Mouse (Mus musculus): ENCODE data around the gene Osbpl10. TPM values are rescaled to one million over a fixed set of nuclear protein-coding genes. Genes with fewer than 3 reads are reported as not detected.

The Osbpl10 gene
- polyA plus RNA-seq, 1 experiment from 2014 or later = 2.6 TPM

DNA sequence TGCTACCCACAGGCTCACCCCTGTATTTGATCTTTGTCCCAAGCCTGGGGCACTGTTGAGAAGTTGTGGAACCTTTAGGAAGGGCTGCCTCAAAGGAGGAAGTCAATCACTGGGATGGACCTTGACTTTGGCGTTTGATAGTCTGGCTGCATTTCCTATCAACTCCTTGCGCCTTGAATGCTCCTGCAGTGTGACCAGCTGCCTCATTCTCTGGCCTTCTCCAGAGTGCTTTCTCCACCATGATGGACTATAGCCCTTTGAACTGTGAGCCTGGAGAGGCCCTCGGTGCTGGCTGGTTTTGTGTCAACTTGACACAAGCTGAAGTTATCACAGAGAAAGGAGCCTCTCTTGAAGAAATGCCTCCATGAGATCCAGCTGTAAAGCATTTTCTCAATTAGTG lies 33.7 kb upstream of the Osbpl10 start:
- no peak for ATAC-seq (ENCODE audit: low FRiP score, low TSS enrichment)
- H3K4me1 ChIP-seq (ENCODE audit: control insufficient read depth, insufficient read depth, low read length) = peaks cover 6% of the 10 kb centered on the region; the same call in 1 of the 2 replicates
- no peaks in the 10 kb centered on the region for H3K27me3 ChIP-seq (ENCODE audit: control insufficient read depth, insufficient read depth, low read length)
- H3K27ac ChIP-seq (ENCODE audit: low read depth, low read length) = no peak overlapping the region
- no peak overlapping the region for H3K4me3 ChIP-seq (ENCODE audit: low read length)
- WGBS = 91% methylated on average over 3 of the region's 3 CpGs
- H3K9me3 ChIP-seq (ENCODE audit: control insufficient read depth, low read length) = no peaks in the 10 kb centered on the region
- no peak overlapping the region for H3K9ac ChIP-seq (ENCODE audit: low read depth, low read length)
- H3K36me3 ChIP-seq (ENCODE audit: control insufficient read depth, insufficient read depth, low read length) = no peaks in the 10 kb centered on the region
- H3K4me2 ChIP-seq (replicated peaks; ENCODE audit: low read depth, low read length) = no peak overlapping the region

DNA sequence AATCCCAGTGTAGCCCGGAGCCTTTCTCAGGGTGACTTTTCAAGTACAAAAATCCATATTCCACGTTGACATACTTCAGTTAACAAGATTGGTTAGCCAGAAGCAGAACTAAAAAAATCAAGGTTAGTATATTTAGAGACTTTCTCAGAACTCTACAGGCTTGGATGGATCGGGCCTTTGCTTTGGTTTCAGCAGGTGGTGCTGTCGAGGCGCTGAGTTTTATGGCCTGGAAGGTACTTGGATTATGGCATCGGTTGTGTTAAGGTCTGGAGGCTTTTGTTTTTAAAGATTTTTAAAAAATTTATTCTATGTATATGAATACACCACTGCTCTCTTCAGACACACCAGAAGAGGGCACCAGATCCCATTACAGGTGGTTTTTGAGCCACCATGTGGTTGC lies 32.8 kb upstream of the Osbpl10 start:
- H3K4me3 ChIP-seq (ENCODE audit: low read length) = no peak overlapping the region
- peaks cover 11% of the 10 kb centered on the region; the same call in 1 of the 2 replicates for H3K4me1 ChIP-seq (ENCODE audit: control insufficient read depth, insufficient read depth, low read length)
- WGBS = 87% methylated on average over 6 of the region's 6 CpGs
- H3K9me3 ChIP-seq (ENCODE audit: control insufficient read depth, low read length) = no peaks in the 10 kb centered on the region
- H3K27me3 ChIP-seq (ENCODE audit: control insufficient read depth, insufficient read depth, low read length) = no peaks in the 10 kb centered on the region
- no peak overlapping the region for H3K9ac ChIP-seq (ENCODE audit: low read depth, low read length)
- ATAC-seq (ENCODE audit: low FRiP score, low TSS enrichment) = no peak
- H3K36me3 ChIP-seq (ENCODE audit: control insufficient read depth, insufficient read depth, low read length) = no peaks in the 10 kb centered on the region
- H3K27ac ChIP-seq (ENCODE audit: low read depth, low read length) = no peak overlapping the region
- H3K4me2 ChIP-seq (replicated peaks; ENCODE audit: low read depth, low read length) = no peak overlapping the region

DNA sequence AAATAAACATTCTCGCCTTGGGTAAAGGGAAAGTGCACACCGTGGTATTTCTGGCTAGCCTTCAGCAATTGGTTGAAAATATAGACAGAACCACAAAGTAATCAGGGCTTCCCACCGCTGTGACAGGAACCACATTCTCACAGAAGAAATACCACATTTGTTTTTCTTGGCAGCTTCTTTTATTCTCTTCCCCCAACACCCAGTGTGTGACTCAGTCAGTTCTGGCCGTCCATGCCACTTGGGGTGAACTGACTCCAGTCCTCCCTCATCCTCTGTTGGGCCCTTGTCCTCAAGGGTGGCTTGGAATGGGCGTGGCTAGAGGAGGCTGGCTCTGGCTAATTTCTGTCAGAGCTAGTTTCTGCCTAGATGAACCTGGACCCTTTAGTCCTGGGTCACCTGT lies 30.0 kb upstream of the Osbpl10 start:
- ATAC-seq (ENCODE audit: low FRiP score, low TSS enrichment) = no peak
- 55% methylated on average over 5 of the region's 5 CpGs for WGBS
- H3K27ac ChIP-seq (ENCODE audit: low read depth, low read length) = peak overlapping the region; percentile 17; the same call in 1 of the 2 replicates

GRCm38 (mm10) chr9:114952866-114953265 lies 25.5 kb upstream of the Osbpl10 start:
- Histone ChIP-seq H3K4me2 (replicated peaks; ENCODE audit: low read depth, low read length) (no peak overlapping the region), H3K9ac (ENCODE audit: low read depth, low read length) (no peak overlapping the region), H3K27ac (ENCODE audit: low read depth, low read length) (no peak overlapping the region), H3K27me3 (ENCODE audit: control insufficient read depth, insufficient read depth, low read length) (no peaks in the 10 kb centered on the region), H3K9me3 (ENCODE audit: control insufficient read depth, low read length) (no peaks in the 10 kb centered on the region; the same call in 1 of the 2 replicates), H3K36me3 (ENCODE audit: control insufficient read depth, insufficient read depth, low read length) (no peaks in the 10 kb centered on the region), H3K4me3 (ENCODE audit: low read length) (no peak overlapping the region), H3K4me1 (ENCODE audit: control insufficient read depth, insufficient read depth, low read length) (peaks cover 11% of the 10 kb centered on the region; the same call in 1 of the 2 replicates)
- ATAC-seq (ENCODE audit: low FRiP score, low TSS enrichment) = no peak
- 48% methylated on average over 1 of the region's 1 CpGs for WGBS

More for the DNA sequence above, 30.0 kb upstream of the Osbpl10 start:
- Histone ChIP-seq H3K27me3 (ENCODE audit: control insufficient read depth, insufficient read depth, low read length) (no peaks in the 10 kb centered on the region), H3K9me3 (ENCODE audit: control insufficient read depth, low read length) (no peaks in the 10 kb centered on the region; the same call in 1 of the 2 replicates), H3K36me3 (ENCODE audit: control insufficient read depth, insufficient read depth, low read length) (no peaks in the 10 kb centered on the region), H3K4me3 (ENCODE audit: low read length) (no peak overlapping the region), H3K4me1 (ENCODE audit: control insufficient read depth, insufficient read depth, low read length) (peaks cover 11% of the 10 kb centered on the region; the same call in 1 of the 2 replicates), H3K9ac (ENCODE audit: low read depth, low read length) (no peak overlapping the region), H3K4me2 (replicated peaks; ENCODE audit: low read depth, low read length) (no peak overlapping the region)

DNA sequence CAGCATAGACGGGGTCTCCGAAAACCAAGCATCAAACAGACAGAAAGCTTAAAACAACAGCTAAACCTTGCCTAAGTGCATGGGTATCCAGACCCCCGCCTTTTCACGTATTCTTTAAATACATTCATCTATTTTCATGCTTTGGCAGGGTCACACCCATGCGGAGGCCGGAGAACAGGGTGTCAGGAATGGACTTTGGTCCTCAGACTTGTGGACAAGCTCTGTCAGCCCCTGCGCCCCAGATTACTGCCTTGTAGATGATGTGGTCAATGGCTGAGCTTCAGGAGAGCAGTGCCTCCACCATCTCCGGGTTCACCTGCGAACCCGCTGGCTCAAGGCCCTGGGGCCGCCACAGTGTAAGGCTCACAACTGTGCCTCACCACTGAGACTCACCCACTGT lies 23.0 kb upstream of the Osbpl10 start:
- Histone ChIP-seq H3K9ac (ENCODE audit: low read depth, low read length) (no peak overlapping the region), H3K4me2 (replicated peaks; ENCODE audit: low read depth, low read length) (no peak overlapping the region), H3K27me3 (ENCODE audit: control insufficient read depth, insufficient read depth, low read length) (no peaks in the 10 kb centered on the region), H3K4me3 (ENCODE audit: low read length) (no peak overlapping the region), H3K27ac (ENCODE audit: low read depth, low read length) (no peak overlapping the region), H3K9me3 (ENCODE audit: control insufficient read depth, low read length) (no peaks in the 10 kb centered on the region; the same call in 1 of the 2 replicates), H3K4me1 (ENCODE audit: control insufficient read depth, insufficient read depth, low read length) (0 out of 2 replicates have a peak, but pooled peaks cover 1% of the 10 kb centered on the region), H3K36me3 (ENCODE audit: control insufficient read depth, insufficient read depth, low read length) (no peaks in the 10 kb centered on the region)
- 93% methylated on average over 11 of the region's 11 CpGs for WGBS
- no peak for ATAC-seq (ENCODE audit: low FRiP score, low TSS enrichment)

DNA sequence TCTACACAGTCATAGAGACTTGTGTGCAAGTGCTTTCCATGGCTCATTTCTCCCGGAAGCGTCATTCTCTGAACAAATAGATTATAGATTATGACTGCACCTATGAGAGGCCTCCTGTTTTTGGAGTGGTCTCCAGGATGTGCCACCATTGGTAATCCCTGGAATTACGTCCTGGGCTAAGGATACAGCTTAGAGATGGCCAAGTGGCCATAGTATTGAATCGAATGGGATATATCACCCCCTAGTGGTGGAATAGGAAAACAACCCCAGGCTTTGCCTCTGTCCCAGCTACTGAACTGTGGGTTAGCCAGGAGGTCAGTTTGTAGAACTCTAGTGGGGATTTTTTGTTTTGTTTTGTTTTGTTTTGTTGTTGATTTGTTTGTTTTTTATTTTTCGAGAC lies 21.4 kb upstream of the Osbpl10 start:
- Histone ChIP-seq H3K4me2 (replicated peaks; ENCODE audit: low read depth, low read length) (no peak overlapping the region), H3K27me3 (ENCODE audit: control insufficient read depth, insufficient read depth, low read length) (no peaks in the 10 kb centered on the region), H3K27ac (ENCODE audit: low read depth, low read length) (no peak overlapping the region), H3K9me3 (ENCODE audit: control insufficient read depth, low read length) (peaks cover 2% of the 10 kb centered on the region; the same call in 1 of the 2 replicates), H3K4me1 (ENCODE audit: control insufficient read depth, insufficient read depth, low read length) (no peaks in the 10 kb centered on the region), H3K9ac (ENCODE audit: low read depth, low read length) (no peak overlapping the region), H3K36me3 (ENCODE audit: control insufficient read depth, insufficient read depth, low read length) (no peaks in the 10 kb centered on the region), H3K4me3 (ENCODE audit: low read length) (no peak overlapping the region)
- WGBS = 41% methylated on average over 5 of the region's 5 CpGs
- ATAC-seq (ENCODE audit: low FRiP score, low TSS enrichment) = peak; percentile 79

- H3K4me1 ChIP-seq (ENCODE audit: control insufficient read depth, insufficient read depth, low read length) = no peaks in the 10 kb centered on the region
- no peak overlapping the region for H3K4me3 ChIP-seq (ENCODE audit: low read length)
- ATAC-seq (ENCODE audit: low FRiP score, low TSS enrichment) = no peak
- H3K27me3 ChIP-seq (ENCODE audit: control insufficient read depth, insufficient read depth, low read length) = no peaks in the 10 kb centered on the region
- 0 out of 2 replicates have a peak, but pooled peaks cover 2% of the 10 kb centered on the region for H3K9me3 ChIP-seq (ENCODE audit: control insufficient read depth, low read length)
- no peaks in the 10 kb centered on the region for H3K36me3 ChIP-seq (ENCODE audit: control insufficient read depth, insufficient read depth, low read length)
- no peak overlapping the region for H3K9ac ChIP-seq (ENCODE audit: low read depth, low read length)
- 66% methylated on average over 4 of the region's 4 CpGs for WGBS
- H3K27ac ChIP-seq (ENCODE audit: low read depth, low read length) = no peak overlapping the region
- H3K4me2 ChIP-seq (replicated peaks; ENCODE audit: low read depth, low read length) = no peak overlapping the region
Measured at GRCm38 (mm10) chr9:114960043-114960789, 18.2 kb upstream of the Osbpl10 start.

GRCm38 (mm10) chr9:114960844-114961243 lies 17.5 kb upstream of the Osbpl10 start:
- Histone ChIP-seq H3K36me3 (ENCODE audit: control insufficient read depth, insufficient read depth, low read length) (no peaks in the 10 kb centered on the region), H3K27ac (ENCODE audit: low read depth, low read length) (no peak overlapping the region), H3K4me2 (replicated peaks; ENCODE audit: low read depth, low read length) (no peak overlapping the region), H3K9me3 (ENCODE audit: control insufficient read depth, low read length) (0 out of 2 replicates have a peak, but pooled peaks cover 2% of the 10 kb centered on the region), H3K4me3 (ENCODE audit: low read length) (no peak overlapping the region), H3K4me1 (ENCODE audit: control insufficient read depth, insufficient read depth, low read length) (no peaks in the 10 kb centered on the region), H3K27me3 (ENCODE audit: control insufficient read depth, insufficient read depth, low read length) (no peaks in the 10 kb centered on the region), H3K9ac (ENCODE audit: low read depth, low read length) (no peak overlapping the region)
- ATAC-seq (ENCODE audit: low FRiP score, low TSS enrichment) = no peak
- WGBS = 85% methylated on average over 6 of the region's 6 CpGs

- 52% methylated on average over 3 of the region's 3 CpGs for WGBS
- H3K4me3 ChIP-seq (ENCODE audit: low read length) = no peak overlapping the region
- no peak overlapping the region for H3K9ac ChIP-seq (ENCODE audit: low read depth, low read length)
- H3K36me3 ChIP-seq (ENCODE audit: control insufficient read depth, insufficient read depth, low read length) = no peaks in the 10 kb centered on the region
- no peak overlapping the region for H3K4me2 ChIP-seq (replicated peaks; ENCODE audit: low read depth, low read length)
- ATAC-seq (ENCODE audit: low FRiP score, low TSS enrichment) = no peak
- H3K27me3 ChIP-seq (ENCODE audit: control insufficient read depth, insufficient read depth, low read length) = no peaks in the 10 kb centered on the region
- no peaks in the 10 kb centered on the region for H3K4me1 ChIP-seq (ENCODE audit: control insufficient read depth, insufficient read depth, low read length)
- H3K9me3 ChIP-seq (ENCODE audit: control insufficient read depth, low read length) = 0 out of 2 replicates have a peak, but pooled peaks cover 2% of the 10 kb centered on the region
- no peak overlapping the region for H3K27ac ChIP-seq (ENCODE audit: low read depth, low read length)
Measured at GRCm38 (mm10) chr9:114964093-114964492, 14.3 kb upstream of the Osbpl10 start.

Measured in kidney, embryonic 14.5 days (tissue).